Mouse (Mus musculus) midbrain, embryonic 16.5 days (tissue): ENCODE measurements around the gene Dnajc12. TPM values are rescaled to one million over a fixed set of nuclear protein-coding genes. Genes with fewer than 3 reads are reported as not detected.

ENCODE experiments used
- ATAC-seq: fragments of 200-750 bp; cut with Nextera tagmentation; 2 replicates; pipeline ENCODE4 v1.8.0; 2017; ENCODE audit warnings: moderate TSS enrichment
- H3K27ac ChIP-seq: fragments of 300-500 bp; sonication (generic); 2 replicates; pipeline ENCODE4 v1.5.1; 2014; ENCODE audit warnings: mild to moderate bottlenecking, low read length, mixed read lengths
- H3K27me3 ChIP-seq: fragments of 300-500 bp; sonication (generic); 2 replicates; pipeline ENCODE4 v1.6.1; 2014; ENCODE audit warnings: low read depth, low read length, mixed read lengths; ENCODE audit not compliant: control insufficient read depth, insufficient read depth
- H3K36me3 ChIP-seq: fragments of 300-500 bp; sonication (generic); 2 replicates; pipeline ENCODE4 v1.6.1; 2014; ENCODE audit warnings: mild to moderate bottlenecking, low read length, moderate library complexity, mixed read lengths; ENCODE audit not compliant: control insufficient read depth, insufficient read depth
- H3K4me1 ChIP-seq: fragments of 300-500 bp; sonication (generic); 2 replicates; pipeline ENCODE4 v1.6.1; 2014; ENCODE audit warnings: mild to moderate bottlenecking, low read length, mixed read lengths; ENCODE audit not compliant: control insufficient read depth, insufficient read depth
- H3K4me2 ChIP-seq: fragments of 300-500 bp; sonication (generic); 2 replicates; pipeline ENCODE4 v1.6.1; 2014; ENCODE audit warnings: mild to moderate bottlenecking, low read length, mixed read lengths
- H3K4me3 ChIP-seq: fragments of 300-500 bp; sonication (generic); 2 replicates; pipeline ENCODE4 v1.5.1; 2014; ENCODE audit warnings: low read depth, mild to moderate bottlenecking, low read length, moderate library complexity, mixed read lengths
- H3K9ac ChIP-seq: fragments of 300-500 bp; sonication (generic); 2 replicates; pipeline ENCODE4 v1.6.1; 2014; ENCODE audit warnings: low read depth, low read length, mixed read lengths
- H3K9me3 ChIP-seq: fragments of 300-500 bp; sonication (generic); replicated peaks from 2 replicates; pipeline ENCODE4 v1.6.1; 2014; ENCODE audit warnings: mild to moderate bottlenecking, low read length, mixed read lengths; ENCODE audit not compliant: control insufficient read depth, poor library complexity, severe bottlenecking
- WGBS: fragments of 180-500 bp; shearing (Covaris S2); extraction: QIAGEN DNeasy Blood & Tissue Kit; methylation state at CpG from one replicate; pipeline ENCODE4 v1.1.7; 2014; 5-methylcytosine and 5-hydroxymethylcytosine counted together
- polyA plus RNA-seq: library from polyadenylated mRNA; unstranded; fragments of >200 nt; fragmentation: Nextera tagmentation; extraction: Ambion mirVana; gene quantifications from 2 replicates; pipeline ENCODE4 v1.2.1, GENCODE M21; 2015

The Dnajc12 gene
- polyA plus RNA-seq, 1 experiment from 2014 or later: 23.6 TPM

DNA sequence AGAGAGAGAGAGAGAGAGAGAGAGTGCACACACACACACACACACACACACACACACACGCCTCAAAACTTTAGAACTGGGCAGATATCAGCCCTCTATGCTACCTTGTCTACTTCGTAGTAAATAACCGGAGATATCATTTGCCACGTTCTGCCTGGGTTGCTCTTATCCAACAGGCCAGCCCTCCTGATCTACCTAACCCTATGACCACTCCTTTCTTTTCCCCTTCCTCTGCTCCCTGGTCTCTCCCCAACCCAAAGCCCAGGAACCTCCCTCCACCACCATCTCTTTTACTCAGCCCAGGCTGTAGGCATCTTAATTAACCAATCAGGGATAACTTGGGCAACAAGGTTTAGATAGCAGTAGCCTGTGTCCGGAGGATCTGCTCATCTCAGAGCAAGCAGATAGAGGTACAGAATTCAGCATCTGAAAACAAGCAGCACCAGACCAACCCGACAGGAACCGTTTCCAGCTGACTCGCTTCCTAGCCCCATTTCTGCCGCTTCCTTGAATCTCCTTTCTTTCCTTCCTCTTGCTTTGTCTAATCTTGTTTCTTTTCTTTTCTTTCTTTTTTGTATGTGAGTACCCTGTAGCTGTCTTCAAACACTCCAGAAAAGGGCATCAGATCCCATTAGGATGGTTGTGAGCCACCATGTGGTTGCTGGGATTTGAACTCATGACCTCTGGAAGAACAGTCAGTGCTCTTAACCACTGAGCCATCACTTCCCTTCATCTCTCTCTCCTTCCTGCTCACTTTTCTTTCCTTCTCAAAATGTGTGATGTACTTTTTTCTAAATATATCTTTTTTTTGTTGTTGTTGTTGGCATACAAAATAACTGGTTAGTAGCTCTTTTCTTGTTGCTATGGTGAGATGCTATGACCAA, 41.6 kb downstream of the Dnajc12 start:
- H3K4me2 ChIP-seq: no peak overlapping the region
- H3K27me3 ChIP-seq: no peaks in the 10 kb centered on the region
- no peak overlapping the region for H3K27ac ChIP-seq
- H3K9ac ChIP-seq: no peak overlapping the region
- no peaks in the 10 kb centered on the region for H3K9me3 ChIP-seq
- no peak overlapping the region for H3K4me3 ChIP-seq
- H3K4me1 ChIP-seq: peaks cover 4% of the 10 kb centered on the region; the same call in 1 of the 2 replicates
- H3K36me3 ChIP-seq: no peaks in the 10 kb centered on the region
- ATAC-seq: no peak
- 82% methylated on average over 9 of the region's 9 CpGs for WGBS

GRCm38 (mm10) chr10:63424475-63424814, 42.2 kb downstream of the Dnajc12 start:
- H3K9ac ChIP-seq: no peak overlapping the region
- no peaks in the 10 kb centered on the region for H3K9me3 ChIP-seq
- no peak overlapping the region for H3K4me3 ChIP-seq
- H3K27ac ChIP-seq: no peak overlapping the region
- H3K27me3 ChIP-seq: no peaks in the 10 kb centered on the region
- ATAC-seq: no peak
- no peaks in the 10 kb centered on the region for H3K36me3 ChIP-seq
- no peak overlapping the region for H3K4me2 ChIP-seq
- peaks cover 4% of the 10 kb centered on the region; the same call in 1 of the 2 replicates for H3K4me1 ChIP-seq

DNA sequence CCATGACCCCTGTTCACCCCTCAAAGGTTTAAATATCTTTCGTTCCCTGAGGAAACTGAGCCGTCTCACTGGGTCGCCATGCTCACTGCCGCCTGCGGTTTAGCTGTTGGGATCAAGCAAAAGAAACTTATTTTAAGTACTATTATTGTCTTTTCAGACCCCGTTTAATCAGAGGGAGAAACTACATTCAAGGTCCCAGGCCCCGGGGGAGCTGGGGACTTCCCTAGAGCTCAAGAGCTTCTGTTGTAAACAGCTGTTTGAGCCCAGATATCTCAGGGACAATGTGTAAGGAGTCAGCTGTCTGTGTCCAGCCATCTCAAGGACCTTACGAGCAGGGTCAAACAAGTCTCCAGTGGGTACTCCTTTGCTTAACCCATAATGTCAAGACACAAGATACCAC, 44.9 kb downstream of the Dnajc12 start:
- peaks cover 4% of the 10 kb centered on the region; the same call in 1 of the 2 replicates for H3K4me1 ChIP-seq
- H3K27me3 ChIP-seq: no peaks in the 10 kb centered on the region
- 83% methylated on average over 8 of the region's 8 CpGs for WGBS
- no peak for ATAC-seq
- H3K9ac ChIP-seq: no peak overlapping the region
- no peak overlapping the region for H3K27ac ChIP-seq
- no peaks in the 10 kb centered on the region for H3K36me3 ChIP-seq
- H3K9me3 ChIP-seq: no peaks in the 10 kb centered on the region
- no peak overlapping the region for H3K4me3 ChIP-seq
- H3K4me2 ChIP-seq: no peak overlapping the region

GRCm38 (mm10) chr10:63428243-63429022, 46.2 kb downstream of the Dnajc12 start:
- WGBS: 24% methylated on average over 19 of the region's 19 CpGs
- Histone ChIP-seq H3K9me3 (no peaks in the 10 kb centered on the region), H3K36me3 (no peaks in the 10 kb centered on the region), H3K4me3 (peak overlapping the region; percentile 75), H3K27ac (no peak overlapping the region), H3K4me1 (peaks cover 4% of the 10 kb centered on the region; the same call in 1 of the 2 replicates), H3K9ac (peak overlapping the region; percentile 52), H3K4me2 (peak overlapping the region; percentile 83), H3K27me3 (no peaks in the 10 kb centered on the region)
- ATAC-seq: no peak

DNA sequence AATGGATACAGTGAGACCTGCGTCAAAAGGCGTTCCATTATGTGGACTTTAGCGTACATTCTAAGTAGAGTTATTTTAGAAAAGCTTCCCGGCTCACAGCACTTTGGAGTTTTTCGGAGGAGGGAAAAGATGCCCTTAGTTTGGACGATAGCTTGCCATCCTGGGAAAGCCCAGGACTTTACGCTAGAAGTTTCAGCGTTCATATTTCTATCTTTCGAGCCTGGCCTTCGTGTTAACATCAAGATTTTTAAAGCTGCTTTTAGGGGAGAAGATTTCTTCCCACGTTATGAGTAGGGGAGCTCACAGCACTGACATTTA, 46.7 kb downstream of the Dnajc12 start:
- Histone ChIP-seq H3K4me3 (peak overlapping the region; percentile 75), H3K27ac (no peak overlapping the region), H3K9ac (peak overlapping the region; percentile 52), H3K36me3 (no peaks in the 10 kb centered on the region), H3K4me1 (peaks cover 4% of the 10 kb centered on the region; the same call in 1 of the 2 replicates), H3K9me3 (no peaks in the 10 kb centered on the region), H3K4me2 (peak overlapping the region; percentile 83), H3K27me3 (no peaks in the 10 kb centered on the region)
- WGBS: 3% methylated on average over 11 of the region's 11 CpGs
- no peak for ATAC-seq

GRCm38 (mm10) chr10:63429380-63429779, 47.1 kb downstream of the Dnajc12 start:
- H3K4me1 ChIP-seq: peaks cover 4% of the 10 kb centered on the region; the same call in 1 of the 2 replicates
- peak overlapping the region; percentile 79 for H3K27ac ChIP-seq
- H3K4me3 ChIP-seq: peak overlapping the region; percentile 75
- peak overlapping the region; percentile 83 for H3K4me2 ChIP-seq
- no peaks in the 10 kb centered on the region for H3K9me3 ChIP-seq
- peak overlapping the region; percentile 65 for H3K9ac ChIP-seq
- H3K27me3 ChIP-seq: no peaks in the 10 kb centered on the region
- under 1% methylated on average over 34 of the region's 34 CpGs for WGBS
- H3K36me3 ChIP-seq: no peaks in the 10 kb centered on the region
- ATAC-seq: peak; percentile 96

DNA sequence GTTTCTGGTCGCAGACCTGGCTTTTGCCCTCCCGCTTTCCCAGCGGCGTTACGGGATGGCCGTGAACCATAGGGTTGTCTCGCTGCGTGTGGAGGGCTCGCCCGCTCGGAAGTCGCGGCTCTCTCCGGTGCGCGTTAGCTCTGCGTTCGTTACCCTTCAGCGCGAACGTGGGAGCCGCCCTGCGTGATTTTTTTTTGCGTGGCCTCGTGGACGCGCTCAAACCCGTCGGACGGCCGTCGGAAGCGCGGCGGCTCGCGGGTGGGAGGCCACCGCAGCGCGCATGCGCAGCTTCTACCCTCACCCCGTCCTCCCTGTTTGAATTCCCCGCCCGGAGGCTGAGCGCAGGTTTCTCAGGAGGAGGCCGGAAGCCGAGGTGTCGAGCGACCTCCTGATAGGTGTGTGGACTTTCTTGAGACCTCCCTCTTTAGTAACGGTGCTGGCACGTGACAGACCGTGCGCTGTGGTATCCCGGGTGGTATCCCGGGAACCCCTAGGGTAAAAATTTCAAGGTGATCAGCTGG, 47.6 kb downstream of the Dnajc12 start, which contains the start of gene Ctnna3:
Gene Ctnna3 (plus strand): TSS at position 314 of the 521 bp plus-strand sequence.
- WGBS: 0% methylated on average over 55 of the region's 55 CpGs
- H3K4me2 ChIP-seq: peak within 1 kb of the TSS; percentile 83
- peak within 1 kb of the TSS; percentile 75 for H3K4me3 ChIP-seq
- no peaks in the 10 kb centered on the region for H3K9me3 ChIP-seq
- H3K27ac ChIP-seq: peak within 1 kb of the TSS; percentile 79
- ATAC-seq: peak; percentile 97
- H3K9ac ChIP-seq: peak within 1 kb of the TSS; percentile 65
- peaks cover 4% of the 10 kb centered on the region; the same call in 1 of the 2 replicates for H3K4me1 ChIP-seq
- H3K27me3 ChIP-seq: no peaks in the 10 kb centered on the region
- H3K36me3 ChIP-seq: no peaks in the 10 kb centered on the region

DNA sequence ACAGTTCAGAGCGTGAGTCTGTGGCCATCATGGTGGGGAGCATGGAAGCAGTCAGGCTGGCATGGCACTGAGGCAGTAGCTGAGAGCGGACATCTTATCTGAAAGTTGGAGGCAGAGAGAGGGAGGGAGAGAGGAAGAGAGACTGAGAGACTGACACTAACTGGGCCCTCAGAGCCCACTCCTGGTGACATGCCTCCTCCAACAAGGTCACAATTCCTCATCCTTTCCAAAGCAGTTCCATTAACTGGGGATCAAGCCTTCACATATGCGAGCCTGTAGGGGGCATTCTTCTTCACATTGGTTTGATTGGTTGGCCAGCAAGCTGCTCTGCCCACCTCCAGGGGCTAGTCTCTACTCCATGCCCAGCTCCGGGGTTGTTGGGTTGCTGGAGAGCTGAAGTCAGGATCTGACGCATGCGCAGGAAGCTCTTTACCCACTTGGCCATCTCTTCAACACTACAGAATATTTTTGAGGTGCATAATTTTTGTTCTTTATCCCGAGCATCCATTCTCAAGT, 49.0 kb downstream of the Dnajc12 start:
- H3K9ac ChIP-seq: no peak overlapping the region
- no peaks in the 10 kb centered on the region for H3K36me3 ChIP-seq
- no peaks in the 10 kb centered on the region for H3K9me3 ChIP-seq
- no peaks in the 10 kb centered on the region for H3K27me3 ChIP-seq
- ATAC-seq: no peak
- no peak overlapping the region for H3K4me3 ChIP-seq
- 93% methylated on average over 7 of the region's 7 CpGs for WGBS
- H3K4me2 ChIP-seq: no peak overlapping the region
- H3K4me1 ChIP-seq: peaks cover 4% of the 10 kb centered on the region; the same call in 1 of the 2 replicates
- H3K27ac ChIP-seq: no peak overlapping the region
